Mouse (Mus musculus): ENCODE results near the gene Ttll7.

GRCm38 (mm10) chr3:146928141-146928540 is 76.0 kb downstream of the Ttll7 start:
- TF ChIP-seq CTCF (IDR thresholded peaks at IDR 0.05; ENCODE audit: control insufficient read depth, insufficient read depth, low read length) = no peak
- no peak for TF ChIP-seq POLR2A (IDR thresholded peaks at IDR 0.05; ENCODE audit: borderline replicate concordance, control insufficient read depth, low read depth, low read length)

Measured in bone marrow, adult 2 months (tissue).